Mouse (Mus musculus): Measurements from ENCODE around the gene Ahcyl1. TPM values are rescaled to one million over a fixed set of nuclear protein-coding genes. Genes with fewer than 3 reads are reported as not detected.
"Not testable (repeated sequence)": the region's sequence is repeated elsewhere in the genome, so short reads cannot be mapped to it uniquely, and the experiment has no call there.

The Ahcyl1 gene
- polyA plus RNA-seq, 1 experiment from 2014 or later: 100 TPM

- H3K4me2 ChIP-seq; H3K4me3 ChIP-seq; H3K27me3 ChIP-seq; H3K9me3 ChIP-seq; H3K27ac ChIP-seq (replicated peaks); H3K36me3 ChIP-seq; H3K9ac ChIP-seq; ATAC-seq (ENCODE audit: low read depth): not testable (repeated sequence)
- H3K4me1 ChIP-seq (replicated peaks): peaks cover 14% of the 10 kb centered on the region
- WGBS: 91% methylated on average over 13 of the region's 13 CpGs
Measured at GRCm38 (mm10) chr3:107735620-107736019, 39.3 kb upstream of the Ahcyl1 start.

GRCm38 (mm10) chr3:107733329-107733728 lies 37.0 kb upstream of the Ahcyl1 start:
- 95% methylated on average over 1 of the region's 1 CpGs for WGBS
- H3K27ac ChIP-seq (replicated peaks): no peak overlapping the region
- no peaks in the 10 kb centered on the region for H3K27me3 ChIP-seq
- no peaks in the 10 kb centered on the region for H3K4me1 ChIP-seq (replicated peaks)
- no peak overlapping the region for H3K4me2 ChIP-seq
- H3K36me3 ChIP-seq: no peaks in the 10 kb centered on the region
- no peak overlapping the region for H3K4me3 ChIP-seq
- ATAC-seq (ENCODE audit: low read depth): no peak
- no peak overlapping the region for H3K9ac ChIP-seq
- H3K9me3 ChIP-seq: no peaks in the 10 kb centered on the region

DNA sequence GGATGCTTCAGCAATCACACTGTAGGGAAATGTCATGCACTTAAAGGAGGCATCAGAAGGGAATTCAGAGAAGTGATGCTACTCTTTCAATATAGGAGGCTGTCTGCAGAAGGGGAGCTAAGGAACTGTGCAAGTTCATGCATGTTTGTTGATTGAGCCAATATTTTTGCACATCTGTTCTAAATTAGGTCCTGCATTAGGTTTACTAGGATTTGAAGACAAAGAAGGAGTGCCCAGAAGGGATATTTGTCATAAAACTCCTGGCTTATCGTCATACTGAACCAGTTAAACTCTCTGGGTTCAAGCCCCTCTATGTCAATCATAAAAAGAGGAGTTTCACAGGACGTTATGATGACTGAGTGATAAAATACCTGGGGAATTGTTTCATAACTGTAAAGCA lies 33.9 kb upstream of the Ahcyl1 start:
- no peak for ATAC-seq (ENCODE audit: low read depth)
- Histone ChIP-seq H3K4me2 (no peak overlapping the region), H3K9ac (no peak overlapping the region), H3K9me3 (no peaks in the 10 kb centered on the region), H3K36me3 (no peaks in the 10 kb centered on the region), H3K4me3 (no peak overlapping the region), H3K27ac (replicated peaks) (no peak overlapping the region), H3K27me3 (no peaks in the 10 kb centered on the region), H3K4me1 (replicated peaks) (no peaks in the 10 kb centered on the region)
- WGBS: 76% methylated on average over 2 of the region's 2 CpGs

GRCm38 (mm10) chr3:107728509-107728908 lies 32.1 kb upstream of the Ahcyl1 start:
- Histone ChIP-seq H3K9me3 (no peaks in the 10 kb centered on the region), H3K9ac (no peak overlapping the region), H3K36me3 (no peaks in the 10 kb centered on the region), H3K27ac (replicated peaks) (no peak overlapping the region), H3K4me3 (no peak overlapping the region), H3K27me3 (no peaks in the 10 kb centered on the region), H3K4me2 (no peak overlapping the region), H3K4me1 (replicated peaks) (no peaks in the 10 kb centered on the region)
- ATAC-seq (ENCODE audit: low read depth): no peak
- 62% methylated on average over 1 of the region's 1 CpGs for WGBS

GRCm38 (mm10) chr3:107715971-107716370 lies 19.6 kb upstream of the Ahcyl1 start:
- no peak overlapping the region for H3K9ac ChIP-seq
- no peak for ATAC-seq (ENCODE audit: low read depth)
- no peak overlapping the region for H3K4me2 ChIP-seq
- H3K27me3 ChIP-seq: no peaks in the 10 kb centered on the region
- H3K4me1 ChIP-seq (replicated peaks): no peaks in the 10 kb centered on the region
- H3K36me3 ChIP-seq: no peaks in the 10 kb centered on the region
- H3K4me3 ChIP-seq: no peak overlapping the region
- H3K27ac ChIP-seq (replicated peaks): no peak overlapping the region
- H3K9me3 ChIP-seq: no peaks in the 10 kb centered on the region
- 94% methylated on average over 1 of the region's 1 CpGs for WGBS

DNA sequence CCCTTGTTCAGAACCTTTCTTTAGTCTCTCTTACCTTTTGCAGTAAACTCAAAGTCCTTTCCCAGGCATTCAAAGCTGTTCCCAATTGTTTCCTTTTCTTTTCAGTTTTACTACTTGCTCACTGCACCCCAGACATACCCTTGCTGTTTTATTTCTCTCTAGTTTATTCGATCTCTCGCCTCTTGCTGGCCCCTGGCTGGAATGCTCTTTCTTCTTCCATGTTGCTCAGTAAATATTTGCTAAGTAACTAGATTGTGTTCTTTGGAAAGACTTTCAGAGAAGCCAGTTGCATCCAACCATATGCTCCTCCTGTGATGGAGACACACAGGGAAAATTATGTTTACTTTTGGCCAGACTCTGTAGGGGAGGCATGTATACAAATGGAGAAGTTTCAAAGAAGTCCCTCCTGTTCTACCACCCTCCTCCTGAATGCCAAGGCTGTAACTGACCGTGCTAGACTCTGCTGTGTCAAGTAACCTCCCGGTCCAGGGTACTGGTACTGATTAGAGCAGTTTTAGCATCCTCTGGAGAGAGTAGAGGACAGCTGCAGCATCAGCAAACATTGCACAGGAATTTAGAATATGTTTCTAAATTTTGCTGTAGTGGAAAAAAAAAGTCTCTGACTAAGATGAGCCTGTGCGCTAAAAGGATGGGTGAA lies 18.0 kb upstream of the Ahcyl1 start:
- WGBS: 45% methylated on average over 5 of the region's 5 CpGs
- Histone ChIP-seq H3K9ac (no peak overlapping the region), H3K9me3 (no peaks in the 10 kb centered on the region), H3K4me2 (no peak overlapping the region), H3K4me1 (replicated peaks) (no peaks in the 10 kb centered on the region), H3K27me3 (no peaks in the 10 kb centered on the region), H3K36me3 (no peaks in the 10 kb centered on the region), H3K4me3 (no peak overlapping the region), H3K27ac (replicated peaks) (no peak overlapping the region)
- no peak for ATAC-seq (ENCODE audit: low read depth)

DNA sequence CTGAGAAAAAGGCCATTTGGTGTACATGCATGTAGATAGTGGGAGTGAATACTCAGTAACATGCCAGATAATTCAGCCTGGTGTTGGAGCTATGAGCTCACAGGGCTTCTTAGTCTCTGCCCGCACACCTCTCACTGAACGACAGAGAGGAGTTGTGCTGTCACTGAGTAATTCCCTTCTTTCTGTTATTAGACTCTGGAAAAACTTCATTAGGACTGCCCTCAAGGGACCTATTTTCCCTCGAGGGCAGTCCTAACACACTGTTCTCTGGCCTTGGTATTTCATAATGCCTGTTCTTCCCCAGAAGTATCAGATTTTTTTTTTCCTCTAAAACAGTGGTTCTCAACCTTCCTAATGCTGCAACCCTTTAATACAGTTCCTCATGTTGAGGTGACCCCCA lies 15.7 kb upstream of the Ahcyl1 start:
- H3K4me1 ChIP-seq (replicated peaks): no peaks in the 10 kb centered on the region
- H3K4me2 ChIP-seq: no peak overlapping the region
- no peaks in the 10 kb centered on the region for H3K27me3 ChIP-seq
- H3K4me3 ChIP-seq: no peak overlapping the region
- no peak overlapping the region for H3K27ac ChIP-seq (replicated peaks)
- ATAC-seq (ENCODE audit: low read depth): no peak
- H3K9me3 ChIP-seq: no peaks in the 10 kb centered on the region
- no peak overlapping the region for H3K9ac ChIP-seq
- H3K36me3 ChIP-seq: no peaks in the 10 kb centered on the region
- 53% methylated on average over 3 of the region's 3 CpGs for WGBS

DNA sequence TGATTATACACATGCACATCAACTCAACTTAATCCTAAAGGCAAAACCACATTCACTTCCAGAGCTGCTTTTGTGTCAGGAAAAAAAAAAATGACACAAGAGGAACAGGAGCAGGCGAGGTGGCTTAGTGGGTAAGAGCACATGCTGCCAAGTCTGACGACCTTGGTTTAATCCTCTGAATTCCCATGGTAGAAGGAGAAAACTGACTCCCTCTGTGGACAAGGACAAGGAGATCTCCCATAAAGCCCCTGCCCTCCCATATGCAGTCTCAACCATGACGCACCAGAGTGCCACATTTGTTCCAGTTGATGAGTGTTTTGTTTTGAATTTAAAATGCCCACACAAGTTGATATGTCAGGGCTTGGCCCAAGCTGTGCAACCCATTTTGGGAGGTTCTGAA lies 12.8 kb upstream of the Ahcyl1 start:
- 57% methylated on average over 3 of the region's 3 CpGs for WGBS
- H3K36me3 ChIP-seq: no peaks in the 10 kb centered on the region
- no peak overlapping the region for H3K9ac ChIP-seq
- H3K9me3 ChIP-seq: no peaks in the 10 kb centered on the region
- H3K4me1 ChIP-seq (replicated peaks): no peaks in the 10 kb centered on the region
- ATAC-seq (ENCODE audit: low read depth): no peak
- H3K4me3 ChIP-seq: no peak overlapping the region
- H3K27me3 ChIP-seq: no peaks in the 10 kb centered on the region
- H3K27ac ChIP-seq (replicated peaks): no peak overlapping the region
- no peak overlapping the region for H3K4me2 ChIP-seq

GRCm38 (mm10) chr3:107707239-107707638 lies 10.9 kb upstream of the Ahcyl1 start:
- H3K4me3 ChIP-seq: no peak overlapping the region
- ATAC-seq (ENCODE audit: low read depth): no peak
- 86% methylated on average over 4 of the region's 4 CpGs for WGBS
- no peaks in the 10 kb centered on the region for H3K36me3 ChIP-seq
- no peaks in the 10 kb centered on the region for H3K4me1 ChIP-seq (replicated peaks)
- H3K4me2 ChIP-seq: no peak overlapping the region
- no peak overlapping the region for H3K27ac ChIP-seq (replicated peaks)
- H3K27me3 ChIP-seq: no peaks in the 10 kb centered on the region
- no peak overlapping the region for H3K9ac ChIP-seq
- no peaks in the 10 kb centered on the region for H3K9me3 ChIP-seq

- Histone ChIP-seq H3K27ac (replicated peaks) (no peak overlapping the region), H3K9ac (no peak overlapping the region), H3K4me2 (no peak overlapping the region), H3K4me1 (replicated peaks) (no peaks in the 10 kb centered on the region), H3K9me3 (no peaks in the 10 kb centered on the region), H3K4me3 (no peak overlapping the region), H3K36me3 (no peaks in the 10 kb centered on the region), H3K27me3 (no peaks in the 10 kb centered on the region)
- no peak for ATAC-seq (ENCODE audit: low read depth)
- WGBS: 70% methylated on average over 2 of the region's 2 CpGs
Measured at GRCm38 (mm10) chr3:107706164-107706563, 9.8 kb upstream of the Ahcyl1 start.

- Histone ChIP-seq H3K36me3 (no peaks in the 10 kb centered on the region), H3K9ac (no peak overlapping the region), H3K9me3 (no peaks in the 10 kb centered on the region), H3K27me3 (no peaks in the 10 kb centered on the region), H3K4me2 (no peak overlapping the region), H3K4me1 (replicated peaks) (no peaks in the 10 kb centered on the region), H3K4me3 (no peak overlapping the region), H3K27ac (replicated peaks) (no peak overlapping the region)
- WGBS: 93% methylated on average over 1 of the region's 1 CpGs
- no peak for ATAC-seq (ENCODE audit: low read depth)
Measured at GRCm38 (mm10) chr3:107704371-107704705, 8.0 kb upstream of the Ahcyl1 start.

GRCm38 (mm10) chr3:107703675-107704370 lies 7.5 kb upstream of the Ahcyl1 start:
- Histone ChIP-seq H3K9me3 (no peaks in the 10 kb centered on the region), H3K4me3 (no peak overlapping the region), H3K36me3 (no peaks in the 10 kb centered on the region), H3K27me3 (no peaks in the 10 kb centered on the region), H3K9ac (no peak overlapping the region), H3K4me2 (no peak overlapping the region), H3K27ac (replicated peaks) (no peak overlapping the region), H3K4me1 (replicated peaks) (no peaks in the 10 kb centered on the region)
- ATAC-seq (ENCODE audit: low read depth): no peak
- WGBS: 87% methylated on average over 7 of the region's 7 CpGs
